Mouse (Mus musculus): ENCODE data around the gene Vmac. TPM values are rescaled to one million over a fixed set of nuclear protein-coding genes. Genes with fewer than 3 reads are reported as not detected.
A peak's percentile ranks its signal among the peaks of the same experiment; 100 is the strongest.

Gene Vmac
- polyA plus RNA-seq, 1 experiment from 2014 or later, result 19.0 TPM

DNA sequence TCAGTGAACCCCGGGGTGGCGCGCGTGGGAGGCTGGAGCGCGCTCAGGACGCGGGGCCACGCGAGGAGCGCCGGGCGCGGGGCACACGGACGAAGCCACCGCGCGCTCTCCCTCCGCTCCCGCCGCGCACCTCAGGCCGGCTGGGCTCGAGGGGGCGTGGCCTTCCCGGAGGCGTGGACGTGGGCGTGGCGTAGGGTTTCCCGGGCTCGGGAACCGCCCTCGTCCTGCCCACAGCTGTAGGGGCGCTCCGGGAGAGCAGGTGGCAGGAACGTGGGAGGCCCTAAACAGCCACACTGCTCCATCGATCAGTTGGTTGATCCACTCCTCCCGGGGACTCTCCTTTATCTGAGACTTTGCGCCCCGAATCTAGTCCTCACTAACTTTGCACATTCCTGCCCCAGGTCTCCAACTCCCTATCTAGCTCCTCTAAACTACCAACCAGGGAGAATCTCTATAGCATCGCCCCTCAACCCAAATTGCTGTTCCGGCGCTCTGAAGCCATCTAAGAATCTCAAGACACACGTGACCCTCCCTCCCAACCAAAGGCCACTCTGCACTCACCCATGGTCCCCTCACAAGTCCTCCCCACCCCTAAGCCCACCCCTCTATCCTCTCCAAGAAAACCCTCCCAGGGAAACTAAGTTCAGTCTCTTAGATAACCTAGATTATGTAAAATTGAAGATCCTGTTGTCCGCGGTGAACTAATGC is 39.7 kb upstream of the Vmac start, which contains the start of gene Nrtn:
Gene Nrtn (minus strand): TSS at position 115 of the 708 bp plus-strand sequence.
- WGBS, result under 1% methylated on average over 37 of the region's 48 CpGs
- Histone ChIP-seq H3K27ac (replicated peaks) (peak within 1 kb of the TSS; percentile 45; the same call in 1 of the 2 replicates), H3K27me3 (ENCODE audit: control insufficient read depth, insufficient read depth, low read length) (no peaks in the 10 kb centered on the region)

DNA sequence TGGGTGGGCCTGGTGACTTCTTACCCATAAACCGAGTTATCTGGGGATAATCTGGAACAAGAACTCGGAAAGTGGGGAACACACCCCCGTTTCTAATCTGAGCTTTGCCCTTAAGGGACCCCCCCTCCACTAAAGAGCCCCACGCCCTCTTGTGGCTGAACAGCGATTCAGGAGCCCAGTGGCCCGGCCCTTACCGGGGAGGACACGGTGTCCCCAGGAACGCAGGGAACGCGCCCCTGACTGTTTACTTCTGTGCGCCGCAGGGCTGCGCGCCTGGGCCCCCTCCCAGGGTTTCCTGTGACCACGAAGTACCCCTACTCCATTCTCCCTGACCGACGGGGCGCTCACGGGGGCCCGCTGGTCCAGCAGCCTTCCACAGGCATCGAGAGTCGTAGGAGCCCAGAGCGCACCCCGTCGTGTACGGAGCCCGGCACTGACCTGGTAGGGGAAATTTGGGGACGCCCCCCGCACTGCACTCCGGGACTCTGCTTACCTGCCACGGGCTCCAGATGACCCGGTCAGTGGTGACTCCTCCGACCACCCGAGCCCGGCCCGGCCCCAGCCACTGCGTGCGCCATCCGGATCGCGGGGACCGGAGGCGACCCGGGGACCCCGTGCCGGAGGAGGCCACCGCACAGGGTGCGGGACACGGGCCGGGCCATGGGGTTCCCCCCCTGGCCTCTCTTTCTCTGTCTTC is 39.0 kb upstream of the Vmac start:
- peak overlapping the region; percentile 78 for H3K9ac ChIP-seq (ENCODE audit: low read length)
- no peaks in the 10 kb centered on the region for H3K9me3 ChIP-seq (ENCODE audit: control insufficient read depth, low read length)
- TF ChIP-seq EP300 (optimal IDR thresholded peaks at IDR 0.05), result no peak
- peak; percentile 78 for TF ChIP-seq CTCF (IDR thresholded peaks at IDR 0.05; ENCODE audit: low read depth)
- H3K36me3 ChIP-seq (ENCODE audit: control insufficient read depth, insufficient read depth, low read length), result no peaks in the 10 kb centered on the region
- H3K4me1 ChIP-seq (replicated peaks; ENCODE audit: control insufficient read depth, insufficient read depth), result peaks cover 6% of the 10 kb centered on the region
- peak overlapping the region; percentile 100 for H3K4me2 ChIP-seq (replicated peaks; ENCODE audit: low read depth)
- H3K27ac ChIP-seq (replicated peaks), result peak overlapping the region; percentile 45; the same call in 1 of the 2 replicates
- ATAC-seq (ENCODE audit: low FRiP score, low TSS enrichment) (peak; percentile 13), DNase-seq (ENCODE audit: low spot score) (peak; percentile 63)
- H3K4me3 ChIP-seq (ENCODE audit: low read depth, low read length), result peak overlapping the region; percentile 66
- 1% methylated on average over 38 of the region's 51 CpGs for WGBS
- H3K27me3 ChIP-seq (ENCODE audit: control insufficient read depth, insufficient read depth, low read length), result no peaks in the 10 kb centered on the region

More for the DNA sequence above, 39.7 kb upstream of the Vmac start, which contains the start of gene Nrtn:
- Histone ChIP-seq H3K4me2 (replicated peaks; ENCODE audit: low read depth) (peak within 1 kb of the TSS; percentile 100), H3K4me3 (ENCODE audit: low read depth, low read length) (peak within 1 kb of the TSS; percentile 66), H3K9ac (ENCODE audit: low read length) (peak within 1 kb of the TSS; percentile 78), H3K9me3 (ENCODE audit: control insufficient read depth, low read length) (no peaks in the 10 kb centered on the region), H3K36me3 (ENCODE audit: control insufficient read depth, insufficient read depth, low read length) (no peaks in the 10 kb centered on the region), H3K4me1 (replicated peaks; ENCODE audit: control insufficient read depth, insufficient read depth) (peaks cover 6% of the 10 kb centered on the region)
- DNase-seq (ENCODE audit: low spot score) (peak; percentile 95), ATAC-seq (ENCODE audit: low FRiP score, low TSS enrichment) (peak; percentile 76)
- TF ChIP-seq CTCF (IDR thresholded peaks at IDR 0.05; ENCODE audit: low read depth) (no peak), EP300 (optimal IDR thresholded peaks at IDR 0.05) (no peak)

DNA sequence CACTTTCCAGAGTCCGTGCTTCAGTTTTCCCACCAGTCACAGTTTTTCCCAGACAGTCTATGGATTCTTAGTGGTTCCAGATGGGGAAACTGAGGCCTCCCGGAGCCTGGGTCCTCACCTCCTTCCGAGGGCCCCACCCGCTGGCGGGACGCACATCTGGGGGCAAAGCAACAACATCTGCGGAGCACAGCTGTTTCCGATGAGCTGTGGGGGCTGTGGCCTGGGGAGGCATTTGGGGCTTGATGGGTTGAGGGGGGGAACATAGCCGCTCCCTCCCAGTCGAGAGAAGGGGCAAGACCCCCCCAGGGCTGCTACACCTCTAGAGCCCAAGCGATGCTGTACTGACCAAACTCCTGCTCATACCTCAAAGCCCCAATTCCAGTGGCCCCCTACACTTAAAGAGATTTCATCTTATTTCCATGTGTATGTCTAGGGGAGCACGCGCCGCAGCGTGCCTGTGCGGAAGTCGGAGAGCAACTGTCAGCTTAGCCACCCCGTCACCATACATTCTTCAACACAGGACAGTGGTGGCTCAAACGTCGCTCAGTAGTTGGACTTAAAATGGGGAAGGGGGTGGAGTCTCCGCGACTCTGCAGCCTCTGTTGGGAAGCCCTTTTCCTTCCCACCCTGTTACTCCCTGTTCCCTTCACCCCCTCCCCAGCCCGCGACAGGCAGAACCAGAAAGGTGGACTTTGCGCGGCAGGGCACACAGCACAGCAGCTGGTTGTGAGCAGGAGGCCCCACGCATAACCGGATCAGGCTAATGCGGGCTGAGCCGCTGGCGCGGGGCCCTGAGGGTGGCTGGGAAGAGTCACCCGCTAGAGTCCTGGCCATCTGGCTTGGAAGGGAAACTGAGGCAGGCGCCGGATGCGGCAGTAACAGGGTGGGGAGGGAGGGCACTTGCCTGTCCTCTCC is 36.7 kb upstream of the Vmac start:
- H3K4me1 ChIP-seq (replicated peaks; ENCODE audit: control insufficient read depth, insufficient read depth), result no peaks in the 10 kb centered on the region; the same call in 1 of the 2 replicates
- DNase-seq (ENCODE audit: low spot score) (no peak), ATAC-seq (ENCODE audit: low FRiP score, low TSS enrichment) (no peak)
- H3K4me3 ChIP-seq (ENCODE audit: low read depth, low read length), result no peak overlapping the region
- H3K36me3 ChIP-seq (ENCODE audit: control insufficient read depth, insufficient read depth, low read length), result no peaks in the 10 kb centered on the region
- no peak overlapping the region for H3K27ac ChIP-seq (replicated peaks)
- peak overlapping the region; percentile 12 for H3K4me2 ChIP-seq (replicated peaks; ENCODE audit: low read depth)
- no peaks in the 10 kb centered on the region for H3K9me3 ChIP-seq (ENCODE audit: control insufficient read depth, low read length)
- H3K9ac ChIP-seq (ENCODE audit: low read length), result no peak overlapping the region
- WGBS, result 19% methylated on average over 36 of the region's 36 CpGs
- H3K27me3 ChIP-seq (ENCODE audit: control insufficient read depth, insufficient read depth, low read length), result no peaks in the 10 kb centered on the region
- no peak for TF ChIP-seq EP300 (optimal IDR thresholded peaks at IDR 0.05)

DNA sequence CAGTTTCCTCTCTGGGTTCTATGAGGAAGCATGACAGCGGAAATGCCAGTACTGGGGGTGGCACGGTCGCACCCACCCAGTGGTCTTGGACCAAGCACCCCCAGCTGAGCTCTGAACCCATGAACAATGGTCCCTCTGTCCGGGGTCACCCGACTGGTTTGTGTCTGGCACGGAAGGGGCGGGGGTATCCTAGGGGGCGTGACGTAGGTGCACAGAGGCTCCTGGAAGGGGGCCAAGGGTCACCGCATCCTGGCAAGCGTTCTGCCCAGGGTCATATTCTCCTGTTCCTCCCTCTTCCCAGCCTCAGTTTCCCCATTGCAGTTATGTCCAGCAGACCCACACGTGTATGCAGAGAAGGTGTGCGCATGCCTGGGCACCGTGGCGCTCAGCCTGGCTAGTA is 35.6 kb upstream of the Vmac start:
- H3K36me3 ChIP-seq (ENCODE audit: control insufficient read depth, insufficient read depth, low read length), result no peaks in the 10 kb centered on the region
- H3K27ac ChIP-seq (replicated peaks), result no peak overlapping the region
- H3K4me3 ChIP-seq (ENCODE audit: low read depth, low read length), result no peak overlapping the region
- no peaks in the 10 kb centered on the region; the same call in 1 of the 2 replicates for H3K4me1 ChIP-seq (replicated peaks; ENCODE audit: control insufficient read depth, insufficient read depth)
- H3K27me3 ChIP-seq (ENCODE audit: control insufficient read depth, insufficient read depth, low read length), result no peaks in the 10 kb centered on the region
- no peak for TF ChIP-seq EP300 (optimal IDR thresholded peaks at IDR 0.05)
- no peak for TF ChIP-seq CTCF (IDR thresholded peaks at IDR 0.05; ENCODE audit: low read depth)
- WGBS, result 28% methylated on average over 13 of the region's 15 CpGs
- H3K9ac ChIP-seq (ENCODE audit: low read length), result no peak overlapping the region
- DNase-seq (ENCODE audit: low spot score) (no peak), ATAC-seq (ENCODE audit: low FRiP score, low TSS enrichment) (no peak)
- no peak overlapping the region for H3K4me2 ChIP-seq (replicated peaks; ENCODE audit: low read depth)
- no peaks in the 10 kb centered on the region for H3K9me3 ChIP-seq (ENCODE audit: control insufficient read depth, low read length)

DNA sequence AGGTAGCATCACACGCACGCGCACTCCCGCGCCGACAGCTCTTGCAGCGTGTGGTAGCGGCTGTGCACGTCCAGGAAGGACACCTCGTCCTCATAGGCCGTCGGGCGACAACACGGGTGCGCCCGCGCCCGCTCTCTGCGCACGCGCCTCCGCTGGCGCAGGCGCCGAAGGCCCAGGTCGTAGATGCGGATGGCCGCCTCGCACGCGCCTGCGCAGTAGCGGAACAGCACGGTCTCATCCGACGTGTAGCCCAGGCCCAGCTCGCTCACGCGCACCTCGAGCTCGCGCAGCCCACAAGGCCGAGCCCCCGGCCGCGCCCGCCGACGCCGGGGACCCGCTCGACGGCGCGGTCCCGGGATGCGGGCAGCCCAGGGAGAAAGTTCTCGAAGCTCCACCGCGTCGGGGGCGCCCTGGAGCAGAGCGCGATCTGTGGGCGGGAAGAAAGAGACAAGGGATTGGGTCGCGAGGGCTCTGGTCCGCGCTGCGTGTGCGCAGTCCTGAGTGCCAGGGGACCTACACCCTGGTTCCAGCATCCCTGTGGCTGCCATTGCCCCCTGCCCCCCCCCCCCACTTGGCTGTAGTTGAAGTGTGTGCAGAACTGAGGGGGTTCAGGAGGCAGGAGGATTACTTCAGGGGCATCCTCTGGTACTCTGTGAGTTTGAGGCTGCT is 33.7 kb upstream of the Vmac start:
- no peaks in the 10 kb centered on the region for H3K27me3 ChIP-seq (ENCODE audit: control insufficient read depth, insufficient read depth, low read length)
- peak overlapping the region; percentile 26; the same call in 1 of the 2 replicates for H3K4me2 ChIP-seq (replicated peaks; ENCODE audit: low read depth)
- ATAC-seq (ENCODE audit: low FRiP score, low TSS enrichment) (peak; percentile 31), DNase-seq (ENCODE audit: low spot score) (peak; percentile 62)
- no peak overlapping the region for H3K9ac ChIP-seq (ENCODE audit: low read length)
- H3K36me3 ChIP-seq (ENCODE audit: control insufficient read depth, insufficient read depth, low read length), result no peaks in the 10 kb centered on the region
- H3K9me3 ChIP-seq (ENCODE audit: control insufficient read depth, low read length), result no peaks in the 10 kb centered on the region
- TF ChIP-seq EP300 (optimal IDR thresholded peaks at IDR 0.05) (no peak), CTCF (IDR thresholded peaks at IDR 0.05; ENCODE audit: low read depth) (no peak)
- H3K27ac ChIP-seq (replicated peaks), result no peak overlapping the region
- 41% methylated on average over 71 of the region's 71 CpGs for WGBS
- peak overlapping the region; percentile 18 for H3K4me3 ChIP-seq (ENCODE audit: low read depth, low read length)
- H3K4me1 ChIP-seq (replicated peaks; ENCODE audit: control insufficient read depth, insufficient read depth), result no peaks in the 10 kb centered on the region; the same call in 1 of the 2 replicates

Data from stomach, postnatal 0 days (tissue).